Mouse (Mus musculus) testis, postnatal 10 days (tissue): ENCODE measurements around the gene Stambpl1.

Experiments used
- DNase-seq: peaks from one replicate; pipeline ENCODE4 v3.0.0; 2021; ENCODE audit warnings: low spot score

Gene Stambpl1

DNA sequence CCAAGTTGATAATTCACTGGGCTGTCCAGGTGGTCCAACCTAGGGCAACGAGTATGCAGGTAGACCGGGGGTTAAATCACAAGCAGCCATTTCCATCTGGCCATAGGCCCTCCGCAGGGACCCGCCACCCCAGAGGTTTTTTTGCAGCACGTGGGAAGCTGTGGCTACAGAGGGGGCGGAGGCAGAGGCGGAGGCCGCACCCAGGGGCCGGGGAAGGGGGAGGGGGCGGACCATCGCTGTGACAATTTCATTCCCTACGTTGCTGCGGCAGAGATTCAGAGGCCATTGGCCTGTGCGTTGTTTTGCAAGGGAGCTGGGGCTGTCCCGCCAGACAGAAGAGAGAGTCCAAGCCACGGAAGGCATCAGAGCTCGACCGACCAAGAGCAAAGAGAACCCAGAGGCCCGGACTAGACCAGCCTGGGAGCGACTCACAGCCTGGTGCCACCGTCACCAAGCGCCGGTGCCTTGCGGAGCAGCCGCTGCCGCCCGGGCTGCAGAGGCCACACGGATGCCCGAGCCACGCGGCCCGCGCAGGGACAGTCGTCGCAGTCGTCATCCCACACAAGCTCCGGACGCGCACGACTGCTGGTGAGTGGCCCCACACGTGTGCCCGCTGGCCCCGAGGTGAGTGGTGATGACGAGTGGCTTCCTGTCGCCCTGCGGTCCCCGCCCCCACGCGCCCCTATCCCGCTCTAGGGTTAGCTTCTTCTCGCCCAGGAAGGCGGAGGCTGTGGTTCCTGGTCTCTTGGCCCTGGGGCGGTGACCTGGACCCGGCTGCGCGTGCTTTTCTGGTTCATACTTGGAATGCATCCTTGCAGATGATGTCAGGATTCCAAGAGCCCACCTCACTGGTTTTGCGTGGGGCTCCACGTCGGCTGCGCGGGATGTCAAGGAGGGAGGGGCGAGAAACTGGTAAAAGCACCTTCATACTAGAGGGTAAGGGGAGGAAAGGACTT lies at the start of gene Stambpl1:
Gene Stambpl1, plus strand, starts transcription at position 222 of the 956 bp plus-strand sequence.
- peak; percentile 78 for DNase-seq

DNA sequence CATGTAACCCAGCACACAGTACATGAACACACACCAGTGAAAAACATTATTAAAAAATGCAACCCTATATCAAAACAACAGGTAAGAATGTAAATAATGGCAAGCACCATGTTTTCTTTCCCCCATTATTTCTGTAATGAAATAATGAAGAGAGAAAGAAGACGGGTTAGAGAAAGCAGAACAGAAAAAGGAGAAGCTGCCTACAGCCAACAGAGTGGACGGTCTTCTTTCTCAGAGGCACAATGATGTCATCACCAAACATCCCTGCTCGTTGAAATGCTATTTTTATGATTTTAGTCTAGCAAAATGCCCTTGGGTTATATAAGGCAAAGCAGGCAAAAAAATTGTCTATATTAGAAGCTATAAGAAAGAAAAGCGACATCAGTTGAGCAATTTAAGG lies 43.6 kb upstream of the Stambpl1 start:
- DNase-seq: no peak

DNA sequence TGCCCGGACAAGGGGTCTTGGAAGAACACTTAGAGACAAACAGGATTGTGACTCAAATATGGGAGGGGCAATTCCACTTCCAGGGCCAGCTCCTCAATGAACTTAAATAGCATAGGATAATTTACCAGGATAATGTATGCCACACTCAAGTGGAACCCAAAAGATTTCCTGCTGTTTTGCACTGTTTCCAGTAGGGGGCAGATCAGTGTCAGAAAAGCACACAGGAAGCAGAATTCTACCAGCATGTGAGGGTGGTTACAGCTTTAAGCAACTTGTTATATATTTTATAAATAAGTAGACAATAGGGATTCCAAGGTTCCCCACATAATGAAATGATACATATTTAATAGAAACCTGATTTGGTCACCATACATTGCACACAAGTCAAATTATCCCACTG lies 40.1 kb upstream of the Stambpl1 start:
- no peak for DNase-seq

DNA sequence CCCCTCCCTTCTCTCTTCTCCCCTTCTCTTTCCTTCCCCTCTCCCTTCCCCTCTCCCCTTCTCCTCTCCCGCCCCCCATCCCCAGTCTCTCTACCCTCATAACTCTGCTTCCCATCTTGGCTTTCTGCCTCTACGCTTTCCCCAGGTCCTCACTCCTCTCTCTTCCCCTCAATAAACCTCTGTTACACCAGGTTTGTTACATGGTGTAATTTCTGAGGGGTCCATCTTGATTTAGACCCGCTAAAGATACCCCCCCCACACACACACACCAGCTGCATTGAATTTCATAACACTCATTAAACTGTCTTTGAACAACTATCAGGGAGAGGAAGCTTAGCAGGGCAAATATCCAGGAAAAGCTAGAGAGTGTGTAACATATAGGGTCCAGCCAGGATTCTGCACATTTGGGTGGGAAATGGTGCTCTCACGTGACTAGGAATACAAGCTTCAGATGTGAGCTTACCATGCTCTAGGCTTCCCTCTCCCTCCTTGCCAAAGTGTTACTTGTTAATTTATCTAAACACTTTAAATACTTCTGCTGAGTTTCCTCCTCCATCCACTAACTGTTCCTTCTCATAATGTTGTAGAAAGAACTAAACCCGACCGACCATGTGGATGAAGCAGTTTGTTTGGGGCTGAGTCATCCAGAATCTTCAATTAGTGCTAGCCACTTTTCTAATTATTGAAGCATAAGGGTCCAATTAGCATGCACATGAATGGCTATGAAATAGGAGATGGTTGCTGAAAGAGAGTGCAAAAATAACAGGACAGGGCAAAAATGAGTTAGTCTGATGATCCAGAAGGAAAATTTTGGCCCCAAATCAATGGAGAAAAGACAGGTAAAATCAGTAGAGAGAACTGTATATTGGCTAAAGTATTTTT lies 38.5 kb upstream of the Stambpl1 start:
- DNase-seq: no peak

DNA sequence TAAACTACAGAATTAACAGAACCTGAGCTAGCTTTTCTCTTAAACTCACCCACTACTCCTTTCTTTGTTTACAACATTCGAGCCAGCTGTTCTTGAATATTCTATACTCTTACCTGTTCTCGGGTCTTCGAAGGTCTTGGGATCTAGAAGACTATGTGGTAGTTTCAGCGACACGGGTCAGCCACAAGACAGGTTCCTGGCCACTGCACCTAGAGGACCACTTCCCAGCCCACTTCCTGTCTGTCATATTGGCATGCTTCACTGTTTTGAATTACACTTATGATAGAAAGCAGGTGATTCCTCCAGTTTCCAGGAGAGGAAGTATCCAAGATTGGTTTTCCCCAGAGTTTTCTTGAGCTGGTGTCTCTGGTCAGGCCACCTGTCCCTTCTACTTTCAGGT lies 29.3 kb upstream of the Stambpl1 start:
- DNase-seq: no peak

DNA sequence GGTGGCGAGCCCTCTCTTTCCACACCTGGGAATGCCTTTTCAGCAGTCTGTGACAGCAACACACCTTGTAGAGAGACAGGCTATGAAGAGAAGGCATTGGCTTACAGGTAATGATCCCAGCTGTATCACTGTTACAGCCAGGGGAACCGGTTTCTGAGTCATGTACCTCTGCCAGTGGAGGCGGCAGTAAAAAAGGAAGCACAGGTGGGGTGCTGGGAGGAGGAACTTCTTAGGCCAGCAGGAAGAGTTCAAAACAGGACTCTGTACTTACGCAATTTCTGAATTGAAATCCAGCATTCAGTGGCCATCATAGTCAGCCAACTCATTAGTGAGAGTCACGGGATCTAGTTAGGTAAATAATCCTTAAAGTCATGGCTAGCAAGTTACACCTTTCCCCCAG lies 26.1 kb upstream of the Stambpl1 start, which contains the start of gene Ankrd22:
Gene Ankrd22, minus strand, starts transcription at position 163 of the 400 bp plus-strand sequence.
- no peak for DNase-seq

DNA sequence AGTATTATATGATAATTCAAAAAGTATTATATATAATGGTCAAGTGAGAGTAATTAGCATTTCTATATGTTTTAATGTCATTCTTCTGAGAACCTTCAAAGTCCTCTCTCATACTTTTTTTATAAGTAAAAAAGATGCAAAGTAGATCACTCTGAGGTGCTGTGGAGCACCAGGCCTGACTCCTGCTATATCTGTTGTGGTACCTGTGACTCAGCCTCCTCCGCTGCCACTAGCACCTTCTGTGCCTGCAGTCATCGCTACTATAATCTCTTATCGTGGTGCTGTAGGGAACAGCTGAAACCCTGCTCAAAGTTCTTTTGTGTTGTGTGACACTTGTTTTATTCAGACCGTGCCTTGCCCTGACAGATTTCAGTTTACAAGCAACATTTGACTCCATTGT lies 25.6 kb upstream of the Stambpl1 start:
- DNase-seq: no peak

DNA sequence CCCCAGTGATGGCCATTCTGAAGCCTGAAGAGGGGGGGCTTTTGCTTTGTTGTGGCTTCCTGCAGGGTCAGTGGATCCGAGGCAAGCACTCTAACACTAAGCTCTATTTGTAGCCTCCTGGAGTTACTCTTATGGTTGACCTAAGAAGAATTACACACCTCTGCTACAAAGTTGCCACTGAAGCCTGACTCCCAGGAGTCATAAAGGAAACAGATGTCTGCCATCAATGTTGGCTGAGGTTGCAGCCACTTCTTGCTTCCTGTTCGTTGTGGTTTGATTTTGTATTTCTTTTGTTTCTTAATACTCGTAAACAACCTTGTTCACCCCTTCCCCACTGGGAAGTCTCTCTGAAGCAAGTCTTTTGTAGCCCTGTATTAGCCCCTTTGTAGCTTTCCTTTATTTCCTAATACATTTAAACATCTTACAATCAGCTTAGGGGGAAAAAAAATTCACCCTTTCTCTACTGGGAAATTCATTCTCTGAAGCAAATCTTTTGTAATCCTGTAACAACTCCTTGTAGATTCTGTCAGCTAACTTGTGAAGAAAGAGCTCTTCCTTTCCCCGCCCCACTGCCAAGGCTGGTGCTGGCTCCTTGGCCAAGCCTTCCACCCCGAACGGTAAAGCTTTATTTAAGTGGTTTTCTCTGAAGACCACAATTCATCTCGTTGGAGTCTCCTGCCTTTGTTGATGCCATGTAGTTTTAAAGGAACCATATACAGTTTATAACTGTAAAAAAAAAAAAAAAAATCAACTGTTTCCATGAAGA lies 23.9 kb upstream of the Stambpl1 start:
- DNase-seq: no peak

DNA sequence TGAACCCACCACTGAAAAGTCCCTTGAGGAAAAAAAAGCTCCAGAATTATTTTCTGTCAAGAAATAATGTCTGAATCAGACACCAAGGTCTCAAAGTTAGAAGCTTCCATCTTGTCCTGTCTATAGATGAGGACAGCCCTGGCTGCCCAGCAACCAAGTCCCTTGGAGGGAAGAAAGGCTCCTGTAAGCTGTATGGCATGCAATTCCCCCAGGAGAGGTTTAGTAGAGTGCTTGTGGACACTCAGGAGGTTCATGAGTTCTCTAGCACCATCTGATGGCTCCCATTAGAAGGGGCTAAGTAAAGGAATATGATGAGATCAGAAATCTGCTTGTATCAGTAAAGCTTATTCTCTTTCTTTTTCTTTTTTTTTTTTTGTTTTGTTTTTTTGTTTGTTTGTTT lies 22.9 kb upstream of the Stambpl1 start:
- no peak for DNase-seq

DNA sequence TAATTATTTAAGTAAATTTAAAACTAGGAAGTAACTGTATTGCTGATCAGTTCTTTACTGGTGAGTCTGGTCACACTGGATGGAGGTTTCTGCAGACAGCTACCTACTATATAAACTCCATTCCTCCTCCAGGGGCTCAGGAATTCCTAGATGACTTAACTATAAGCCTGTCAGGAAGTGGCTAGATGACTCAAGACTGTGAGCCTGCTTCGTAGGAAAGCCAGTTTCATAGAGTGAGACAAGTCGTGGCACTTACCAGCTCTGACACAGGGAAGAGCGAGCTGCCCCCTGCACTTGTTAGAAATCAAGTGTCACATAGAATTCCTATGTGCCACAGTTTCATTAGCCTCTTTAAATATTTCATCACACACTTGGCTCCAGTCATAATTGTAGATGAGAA lies 20.9 kb upstream of the Stambpl1 start:
- no peak for DNase-seq

DNA sequence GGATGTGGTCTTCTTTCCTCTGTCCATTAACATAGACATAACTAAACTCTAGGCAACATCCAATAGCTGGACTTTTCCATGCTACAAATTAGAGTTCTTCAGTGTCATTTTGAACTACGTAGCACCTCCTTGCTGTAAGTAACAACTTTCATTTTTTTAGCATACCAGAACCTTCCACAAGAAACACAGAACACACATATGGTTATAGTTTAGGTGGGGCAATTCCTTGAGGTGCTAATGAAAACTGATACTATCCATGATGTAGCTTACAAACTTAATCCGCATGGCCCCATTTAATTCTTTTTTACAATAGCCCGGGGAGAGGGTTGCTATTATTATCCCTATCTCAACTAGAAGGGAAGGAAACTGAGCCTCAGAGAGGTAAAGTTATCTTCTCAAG lies 18.0 kb upstream of the Stambpl1 start:
- DNase-seq: no peak

DNA sequence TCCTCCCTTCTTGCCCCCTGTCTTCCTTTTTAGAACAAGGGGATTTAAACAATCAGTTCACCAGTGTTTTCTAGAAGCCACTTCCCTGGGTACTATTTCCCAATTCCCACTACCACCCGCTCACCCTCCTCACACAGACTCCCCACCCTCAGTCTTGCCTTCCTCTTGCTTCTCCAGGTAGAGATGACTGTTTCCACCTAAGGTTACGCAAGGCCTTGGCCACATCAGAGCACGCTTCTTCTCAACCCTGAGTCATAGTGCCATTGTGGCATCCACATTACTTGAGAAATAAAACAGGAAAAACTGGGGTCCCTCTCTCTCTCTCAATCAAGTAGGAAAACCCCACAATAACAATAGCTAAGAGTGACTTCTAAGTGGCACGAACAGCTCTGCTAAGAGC lies 12.9 kb upstream of the Stambpl1 start:
- no peak for DNase-seq

DNA sequence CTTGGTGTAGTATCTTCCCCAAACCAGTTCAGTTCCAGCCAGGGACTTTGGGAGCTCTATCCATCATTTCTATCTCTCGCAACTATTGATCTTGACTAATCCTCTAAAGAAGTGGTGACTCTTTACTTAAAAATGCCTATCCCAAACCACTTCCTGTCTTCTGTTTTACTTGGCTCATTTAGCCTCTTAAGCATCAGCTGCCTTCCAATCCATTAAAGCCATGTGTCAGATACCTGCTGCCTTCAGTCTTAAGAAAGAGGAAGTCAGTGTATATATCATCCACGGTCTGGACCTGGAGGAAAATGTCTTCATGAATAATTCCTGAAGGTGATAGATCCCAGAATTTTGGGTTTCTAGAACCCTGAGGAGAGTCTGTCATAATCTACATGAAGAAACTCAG lies 11.7 kb upstream of the Stambpl1 start:
- no peak for DNase-seq

DNA sequence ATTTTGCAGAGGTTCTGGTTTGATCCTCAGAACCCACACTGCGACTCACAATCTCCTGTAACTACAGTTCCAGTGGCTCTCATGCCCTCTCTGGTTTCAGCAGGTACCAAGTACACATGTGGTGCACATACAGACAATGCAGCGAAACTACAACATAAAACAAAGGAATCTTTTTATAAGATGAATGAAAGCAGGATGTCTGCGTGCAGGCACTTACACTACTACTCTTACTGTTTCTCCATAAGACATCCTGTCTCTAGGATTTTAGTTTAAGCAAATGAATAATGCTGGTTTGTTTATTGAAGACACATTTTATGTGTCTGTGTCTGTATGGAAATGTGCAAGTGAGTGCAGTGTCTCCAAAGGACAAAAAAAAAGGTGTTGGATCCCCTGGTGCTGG lies 10.8 kb upstream of the Stambpl1 start:
- no peak for DNase-seq

DNA sequence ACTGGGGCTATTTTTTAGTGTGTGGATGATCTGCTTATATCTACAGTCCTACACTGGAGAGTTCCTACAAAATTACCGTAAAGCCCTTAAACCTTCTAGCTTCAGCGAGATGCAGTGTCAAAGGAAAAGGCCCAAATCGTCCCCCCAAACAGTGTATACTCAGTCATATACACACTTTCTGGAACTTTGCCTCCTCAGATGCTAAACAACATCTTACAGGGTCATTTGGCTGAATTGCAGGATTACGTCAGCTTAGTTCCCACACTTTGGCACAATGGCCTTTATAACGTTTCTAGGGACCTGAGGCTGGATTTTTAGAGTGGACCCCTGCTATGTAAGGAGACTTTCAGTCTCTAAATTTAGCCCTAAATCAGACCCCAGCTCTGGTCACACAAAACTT lies 9.5 kb upstream of the Stambpl1 start:
- DNase-seq: no peak

DNA sequence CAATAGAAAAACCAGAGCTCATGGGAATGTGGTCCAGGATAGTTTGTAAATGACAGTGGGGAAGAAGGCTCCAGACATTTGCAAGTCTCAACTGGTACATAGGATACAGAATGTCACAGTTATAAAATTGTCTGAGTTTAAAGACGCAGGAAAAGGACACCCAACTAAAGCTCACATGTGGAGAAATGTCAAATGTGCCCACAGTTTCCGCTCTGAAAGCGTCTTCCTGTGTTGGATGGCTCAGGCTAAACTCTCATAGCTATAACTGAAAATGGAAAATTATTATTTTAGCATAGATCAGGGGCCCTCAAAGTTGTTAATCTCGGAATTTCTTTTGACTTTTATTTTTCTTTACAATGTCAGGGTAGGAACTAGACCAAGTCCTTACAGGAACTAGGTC lies 5.2 kb upstream of the Stambpl1 start:
- no peak for DNase-seq

DNA sequence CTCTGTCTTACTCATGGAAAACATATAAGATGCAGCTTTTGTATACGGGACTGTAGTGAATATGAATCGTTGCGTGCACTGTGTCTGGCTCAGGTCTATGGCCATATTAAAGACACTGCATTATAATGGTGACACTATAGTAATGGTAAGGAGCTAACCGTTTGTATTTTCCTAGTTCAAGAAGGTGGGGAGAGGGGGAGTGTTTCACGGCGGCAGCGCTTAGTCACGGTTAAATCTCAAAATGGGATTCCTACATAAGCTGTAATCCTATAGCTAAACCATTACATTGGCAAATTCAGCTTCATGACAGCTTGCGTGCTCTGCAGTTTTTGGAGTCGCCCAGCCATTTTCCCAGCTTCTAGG lies 403 bp upstream of the Stambpl1 start:
- DNase-seq: no peak

DNA sequence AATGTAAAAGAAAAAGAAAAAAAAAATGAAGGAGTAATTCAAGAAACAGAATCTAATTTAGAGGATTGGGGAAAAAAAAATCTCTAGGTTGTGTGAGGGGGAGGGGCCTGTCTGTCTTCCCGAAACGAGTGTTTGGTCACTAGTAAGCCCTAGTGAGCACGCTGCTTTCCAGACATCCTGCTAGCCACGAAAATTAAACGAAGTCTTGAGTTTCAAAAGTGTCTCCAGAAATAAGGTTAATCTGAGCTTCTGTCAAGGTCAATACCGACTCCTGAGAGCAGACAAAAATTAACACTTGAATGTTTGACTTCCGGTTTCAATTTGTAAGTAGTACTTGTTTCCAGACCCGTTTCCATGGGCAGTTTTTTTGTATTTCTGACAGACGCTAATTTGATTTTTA lies 1.1 kb downstream of the Stambpl1 start:
- DNase-seq: peak; percentile 55

DNA sequence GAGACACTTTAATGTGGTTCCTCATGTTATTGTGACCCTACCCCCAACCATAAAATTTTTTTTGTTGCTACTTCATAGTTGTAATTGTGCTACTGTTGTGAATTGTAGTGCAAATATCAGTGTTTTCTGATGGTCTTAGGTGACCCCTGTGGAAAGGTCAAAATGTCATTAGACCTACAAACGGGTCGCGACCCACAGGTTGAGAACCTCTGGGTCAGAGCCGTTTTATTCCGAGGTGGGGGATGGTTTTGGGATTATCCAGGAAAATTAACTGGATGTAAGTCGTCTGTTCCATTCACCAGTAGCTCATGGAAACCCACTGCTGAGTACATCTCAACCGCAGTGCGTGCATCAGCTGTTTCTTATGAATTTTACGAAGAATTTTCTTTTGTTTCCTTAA lies 1.7 kb downstream of the Stambpl1 start:
- no peak for DNase-seq

DNA sequence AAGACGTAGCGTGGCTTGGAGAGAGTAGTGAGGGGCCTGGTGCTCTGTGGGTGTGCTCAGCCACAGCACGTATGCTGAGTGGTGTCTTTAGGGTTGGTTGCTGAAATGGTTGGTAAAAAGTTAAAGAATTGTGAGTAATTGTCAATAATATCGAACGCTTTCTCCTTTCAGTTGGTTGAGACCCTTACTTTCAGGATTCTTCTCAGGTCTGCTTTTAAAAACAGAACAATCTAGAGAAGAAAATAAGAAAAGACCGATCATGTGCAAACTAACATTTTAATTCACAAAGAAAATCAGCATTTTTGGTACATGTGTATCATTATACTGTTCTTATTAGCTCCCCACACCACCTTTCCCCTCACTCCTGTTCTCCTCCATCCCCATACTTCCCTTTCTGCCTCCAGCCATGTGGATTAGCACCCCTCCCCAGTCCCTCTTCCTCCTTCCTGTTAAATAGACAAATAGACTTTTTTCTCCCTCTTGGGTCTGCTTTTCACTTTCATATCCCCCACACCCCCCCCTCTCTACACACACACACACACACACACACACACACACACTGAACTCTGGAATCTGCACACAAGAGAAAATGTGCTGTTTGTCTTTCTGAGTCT lies 2.2 kb downstream of the Stambpl1 start:
- DNase-seq: no peak

DNA sequence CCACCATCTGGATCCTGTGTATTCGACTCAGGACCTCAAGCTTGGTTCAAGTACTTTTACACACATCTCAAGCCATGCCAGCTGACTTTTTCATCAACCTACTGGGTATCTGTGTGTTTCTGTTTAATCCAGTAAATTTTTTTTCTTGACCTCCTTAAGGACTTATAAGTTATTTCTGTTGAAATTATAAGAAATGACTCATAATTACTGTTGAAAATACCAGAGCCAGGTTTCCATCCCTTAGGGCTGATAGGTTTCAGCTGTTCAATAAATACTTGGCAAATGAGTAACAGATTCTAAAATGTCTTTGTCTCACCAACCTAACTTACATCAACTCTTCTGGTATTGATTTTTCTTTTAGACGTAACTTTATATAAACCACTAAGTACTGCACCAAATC lies 3.0 kb downstream of the Stambpl1 start:
- no peak for DNase-seq

DNA sequence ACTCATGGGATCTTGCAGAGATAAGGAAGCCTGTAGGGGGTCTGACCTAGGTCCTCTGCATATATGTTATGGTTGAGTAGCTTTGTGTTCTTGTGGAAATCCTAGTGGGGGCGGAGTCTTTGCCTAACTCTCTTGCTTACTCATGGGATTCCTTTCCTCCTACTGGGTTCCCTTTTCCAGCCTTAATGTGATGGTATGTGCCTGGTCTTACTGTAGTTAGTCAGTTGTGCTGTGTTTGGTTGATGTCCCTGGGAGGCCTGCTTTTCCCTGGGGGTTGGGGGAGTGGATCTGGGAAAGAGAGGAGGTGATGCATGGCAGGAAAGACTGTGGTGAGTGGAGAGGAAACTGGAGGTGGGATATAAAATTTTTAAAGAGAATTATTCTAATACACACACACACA lies 6.0 kb downstream of the Stambpl1 start:
- DNase-seq: no peak
